In the genomic region with DNA sequence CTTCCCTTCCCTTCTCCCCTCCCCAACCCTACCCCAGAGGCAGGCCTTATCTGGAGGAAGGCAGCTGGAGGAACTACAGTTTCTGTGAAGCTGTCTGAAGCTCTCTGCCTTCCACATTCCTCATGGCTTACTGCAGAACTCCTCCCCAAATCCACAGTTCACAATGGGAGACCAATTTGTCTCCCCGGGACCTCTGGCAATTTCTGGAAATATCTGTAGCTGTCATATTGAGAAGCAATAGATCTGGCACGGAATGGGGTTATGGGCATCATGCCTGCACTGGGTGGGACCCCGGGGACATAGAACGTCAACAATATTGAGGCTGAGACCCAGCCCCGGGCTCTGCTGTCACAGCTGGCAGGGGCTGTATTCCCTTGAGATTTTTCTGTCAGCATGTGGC, we compare ENCODE assay signal across 8 mouse cellular contexts. TPM values are rescaled to one million over a fixed set of nuclear protein-coding genes. Genes with fewer than 3 reads are reported as not detected.
DNase-seq lines count a peak whose midpoint lies in the region; ATAC-seq lines count a peak whose summit lies in the region.

No protein-coding gene starts in this region.

- H3K27ac ChIP-seq in kidney, embryonic 14.5 days (ENCODE audit: low read depth, low read length), result no peak overlapping the region; the same call in 1 of the 2 replicates
- H3K27ac ChIP-seq in embryonic facial prominence, embryonic 13.5 days, result peak overlapping the region; percentile 5; the same call in 1 of the 2 replicates
- peak overlapping the region; percentile 52 for H3K27ac ChIP-seq in heart, embryonic 15.5 days

- peaks cover 3% of the 10 kb centered on the region; the same call in 1 of the 2 replicates for H3K4me1 ChIP-seq in kidney, embryonic 14.5 days (ENCODE audit: control insufficient read depth, insufficient read depth, low read length)
- H3K4me1 ChIP-seq in embryonic facial prominence, embryonic 13.5 days, result peaks cover 18% of the 10 kb centered on the region
- peaks cover 9% of the 10 kb centered on the region for H3K4me1 ChIP-seq in heart, embryonic 15.5 days (replicated peaks)

- no peak for ATAC-seq in kidney, embryonic 14.5 days (ENCODE audit: low FRiP score, low TSS enrichment)
- no peak for ATAC-seq in embryonic facial prominence, embryonic 13.5 days (ENCODE audit: insufficient number of reproducible peaks, insufficient read depth, low FRiP score, low TSS enrichment, low read depth)
- peak; percentile 62 for ATAC-seq in heart, embryonic 15.5 days (replicated peaks; ENCODE audit: insufficient number of reproducible peaks, insufficient read depth, low FRiP score, low read depth)
- no peak for ATAC-seq in CD4-positive, CD25-positive, alpha-beta regulatory T cell, adult 4 months

- no peak overlapping the region for H3K9ac ChIP-seq in kidney, embryonic 14.5 days (ENCODE audit: low read depth, low read length)
- H3K9ac ChIP-seq in embryonic facial prominence, embryonic 13.5 days, result no peak overlapping the region
- H3K9ac ChIP-seq in heart, embryonic 15.5 days, result no peak overlapping the region

- WGBS in kidney, embryonic 14.5 days, result 66% methylated on average over 5 of the region's 5 CpGs
- WGBS in embryonic facial prominence, embryonic 13.5 days, result 44% methylated on average over 5 of the region's 5 CpGs
- WGBS in heart, embryonic 15.5 days, result 32% methylated on average over 5 of the region's 5 CpGs

- H3K9me3 ChIP-seq in kidney, embryonic 14.5 days (ENCODE audit: control insufficient read depth, low read length), result no peaks in the 10 kb centered on the region; the same call in 1 of the 2 replicates
- H3K9me3 ChIP-seq in embryonic facial prominence, embryonic 13.5 days, result no peaks in the 10 kb centered on the region
- no peaks in the 10 kb centered on the region for H3K9me3 ChIP-seq in heart, embryonic 15.5 days (replicated peaks)

- H3K4me3 ChIP-seq in kidney, embryonic 14.5 days (ENCODE audit: low read length), result no peak overlapping the region
- no peak overlapping the region for H3K4me3 ChIP-seq in embryonic facial prominence, embryonic 13.5 days
- no peak overlapping the region for H3K4me3 ChIP-seq in heart, embryonic 15.5 days

- H3K4me2 ChIP-seq in kidney, embryonic 14.5 days (replicated peaks; ENCODE audit: low read depth, low read length), result no peak overlapping the region
- H3K4me2 ChIP-seq in embryonic facial prominence, embryonic 13.5 days, result no peak overlapping the region
- H3K4me2 ChIP-seq in heart, embryonic 15.5 days, result no peak overlapping the region

- H3K36me3 ChIP-seq in kidney, embryonic 14.5 days (ENCODE audit: control insufficient read depth, insufficient read depth, low read length), result no peaks in the 10 kb centered on the region
- H3K36me3 ChIP-seq in embryonic facial prominence, embryonic 13.5 days, result no peaks in the 10 kb centered on the region
- H3K36me3 ChIP-seq in heart, embryonic 15.5 days, result no peaks in the 10 kb centered on the region

- peak; percentile 49 for DNase-seq in kidney, postnatal 10 days
- peak; percentile 57 to 61 for DNase-seq in lung, postnatal 4 days
- DNase-seq in embryo, embryonic 10.5 days (ENCODE audit: low spot score), result no peak
- no peak for DNase-seq in B cell, adult 2 months

- no peaks in the 10 kb centered on the region for H3K27me3 ChIP-seq in kidney, embryonic 14.5 days (ENCODE audit: control insufficient read depth, insufficient read depth, low read length)
- no peaks in the 10 kb centered on the region for H3K27me3 ChIP-seq in embryonic facial prominence, embryonic 13.5 days
- no peaks in the 10 kb centered on the region for H3K27me3 ChIP-seq in heart, embryonic 15.5 days

RNA-seq across cellular contexts. Expression of a gene that starts 16.6 kb away (rescaled TPM):
- not detected in 2 replicates for polyA plus RNA-seq in kidney, embryonic 14.5 days (2014; fragmentation: Nextera tagmentation; extraction: Ambion mirVana)
- polyA plus RNA-seq in embryonic facial prominence, embryonic 13.5 days (2015; fragmentation: Nextera tagmentation; extraction: Ambion mirVana), result 26.5 TPM in 1 of 2 replicates, not detected in the other
- not detected in 2 replicates for polyA plus RNA-seq in heart, embryonic 15.5 days (2015; fragmentation: Nextera tagmentation; extraction: Ambion mirVana)
- polyA plus RNA-seq in CD4-positive, CD25-positive, alpha-beta regulatory T cell, adult 4 months (2017; shearing (Covaris generic)), result not detected

RNA-seq across cellular contexts. Expression of a gene that starts 31.1 kb away (rescaled TPM):
- polyA plus RNA-seq in kidney, embryonic 14.5 days (2014; fragmentation: Nextera tagmentation; extraction: Ambion mirVana), result 9.0 and 9.9 TPM in 2 replicates
- 3.5 and 4.2 TPM in 2 replicates for polyA plus RNA-seq in embryonic facial prominence, embryonic 13.5 days (2015; fragmentation: Nextera tagmentation; extraction: Ambion mirVana)
- polyA plus RNA-seq in heart, embryonic 15.5 days (2015; fragmentation: Nextera tagmentation; extraction: Ambion mirVana), result 4.6 and 5.4 TPM in 2 replicates
- polyA plus RNA-seq in CD4-positive, CD25-positive, alpha-beta regulatory T cell, adult 4 months (2017; shearing (Covaris generic)), result not detected

Comparison
In these comparisons a context has a peak if more than half of its experiments do, and no peak if none do; other contexts are left out.
1. DNase-seq: peak in kidney, postnatal 10 days (single experiment) and lung, postnatal 4 days (2 of 2); none in embryo, embryonic 10.5 days (single experiment) and B cell, adult 2 months (0 of 2).